Mouse (Mus musculus): ENCODE measurements around the gene Pla2g4e. TPM values are rescaled to one million over a fixed set of nuclear protein-coding genes. Genes with fewer than 3 reads are reported as not detected.

The Pla2g4e gene
- total RNA-seq, 2 experiments from 2014 or later = 3.6 to 4.0 TPM

GRCm38 (mm10) chr2:120128611-120129051 is 116.5 kb downstream of the Pla2g4e start:
- intact Hi-C loops (cut with DNase I) = loop anchor here (2.0 kb wide), 1 partner anchor 26 kb away; no protein-coding TSS in a partner anchor

GRCm38 (mm10) chr2:120128011-120128410 is 117.1 kb downstream of the Pla2g4e start:
- DNase-seq (ENCODE audit: low spot score) = no peak
- intact Hi-C loops (cut with DNase I) = loop anchor here (2.0 kb wide), 1 partner anchor 25 kb away; no protein-coding TSS in a partner anchor

More at GRCm38 (mm10) chr2:120128611-120129051, 116.5 kb downstream of the Pla2g4e start:
- peak; percentile 39 for DNase-seq (ENCODE audit: low spot score)

GRCm38 (mm10) chr2:120126901-120127300 is 118.2 kb downstream of the Pla2g4e start:
- intact Hi-C loops (cut with DNase I) = no loop called here
- no peak for DNase-seq (ENCODE audit: low spot score)

- intact Hi-C loops (cut with DNase I) = no loop called here
- peak; percentile 19 for DNase-seq (ENCODE audit: low spot score)
These were observed 118.7 kb downstream of the Pla2g4e start for GRCm38 (mm10) chr2:120126408-120126807.

- intact Hi-C loops (cut with DNase I) = no loop called here
- DNase-seq (ENCODE audit: low spot score) = no peak
These were observed 119.7 kb downstream of the Pla2g4e start for GRCm38 (mm10) chr2:120125461-120125860.

GRCm38 (mm10) chr2:120124946-120125345 is 120.2 kb downstream of the Pla2g4e start:
- DNase-seq (ENCODE audit: low spot score) = no peak
- intact Hi-C loops (cut with DNase I) = no loop called here

GRCm38 (mm10) chr2:120124096-120124495 is 121.0 kb downstream of the Pla2g4e start:
- DNase-seq (ENCODE audit: low spot score) = no peak
- intact Hi-C loops (cut with DNase I) = no loop called here

GRCm38 (mm10) chr2:120122983-120123382 is 122.2 kb downstream of the Pla2g4e start:
- intact Hi-C loops (cut with DNase I) = loop anchor here (2.0 kb wide), 1 partner anchor 28 kb away; no protein-coding TSS in a partner anchor
- no peak for DNase-seq (ENCODE audit: low spot score)

GRCm38 (mm10) chr2:120117346-120117745 is 127.8 kb downstream of the Pla2g4e start:
- no peak for DNase-seq (ENCODE audit: low spot score)
- intact Hi-C loops (cut with DNase I) = no loop called here

Other genes with a start within 250 kb of the Pla2g4e start
- gene Jmjd7, start 217.9 kb downstream of the Pla2g4e start, total RNA-seq (2021) = 1 to 10 TPM; 7.1 to 9.1 TPM
- under 1 TPM; 0.81 TPM for gene Gm28042, start 217.8 kb downstream of the Pla2g4e start, total RNA-seq (2021)
- gene Pla2g4b, start 211.9 kb downstream of the Pla2g4e start, total RNA-seq (2021) = 1 to 10 TPM; 1.7 to 2.8 TPM
- 100 to 1,000 TPM; 377 to 459 TPM for gene Ehd4, start 90.7 kb downstream of the Pla2g4e start, total RNA-seq (2021)
- gene Pla2g4d, start 43.9 kb upstream of the Pla2g4e start, total RNA-seq (2021) = not detected
- not detected for gene Pla2g4f, start 68.8 kb upstream of the Pla2g4e start, total RNA-seq (2021)
- gene Vps39, start 107.8 kb upstream of the Pla2g4e start, total RNA-seq (2021) = 10 to 100 TPM; 27.0 to 37.8 TPM
- gene Ganc, start 158.6 kb upstream of the Pla2g4e start, total RNA-seq (2021) = 10 to 100 TPM; 23.1 to 25.2 TPM
- 10 to 100 TPM; 16.3 to 17.5 TPM for gene Tmem87a, start 158.8 kb upstream of the Pla2g4e start, total RNA-seq (2021)
- 1 to 10 TPM; 1.1 to 1.7 TPM for gene Capn3, start 210.7 kb upstream of the Pla2g4e start, total RNA-seq (2021)

Data from heart, postnatal 25 days (tissue).